Mouse (Mus musculus) C2C12 (cell line): Measurements from ENCODE around the gene Gm28043. TPM values are rescaled to one million over a fixed set of nuclear protein-coding genes. Genes with fewer than 3 reads are reported as not detected.

ENCODE experiments used
- H3K27me3 ChIP-seq: one replicate; pipeline ENCODE4 v1.6.1; 2011; ENCODE audit not compliant: control insufficient read depth, insufficient read depth, insufficient read length
- H3K36me3 ChIP-seq: one replicate; pipeline ENCODE4 v1.6.1; 2011; ENCODE audit not compliant: control insufficient read depth, insufficient read depth
- H3K4me3 ChIP-seq: one replicate; pipeline ENCODE4 v1.5.1; 2011; ENCODE audit warnings: mild to moderate bottlenecking, control low read depth; ENCODE audit not compliant: poor library complexity, insufficient read depth, severe bottlenecking
- H3K79me2 ChIP-seq: one replicate; pipeline ENCODE4 v1.6.1; 2011; ENCODE audit not compliant: control insufficient read depth, insufficient read depth
- H3K79me3 ChIP-seq: one replicate; pipeline ENCODE4 v1.6.1; 2011; ENCODE audit warnings: low read depth, control low read depth
- H3ac ChIP-seq: one replicate; pipeline ENCODE3; 2011; ENCODE audit warnings: low read depth; ENCODE audit not compliant: control insufficient read depth, insufficient read length
- CEBPB ChIP-seq: IDR thresholded peaks from one replicate; pipeline ENCODE4 v1.6.1; 2011; ENCODE audit warnings: low read depth, mild to moderate bottlenecking, control low read depth, moderate library complexity
- CTCF ChIP-seq: IDR thresholded peaks from one replicate; pipeline ENCODE4 v1.5.1; 2011; ENCODE audit not compliant: control insufficient read depth, insufficient read depth, insufficient read length
- FOSL1 ChIP-seq: IDR thresholded peaks from one replicate; pipeline ENCODE4 v1.8.0; 2011; ENCODE audit warnings: mild to moderate bottlenecking, low read length; ENCODE audit not compliant: poor library complexity, insufficient read depth, severe bottlenecking
- MAX ChIP-seq: IDR thresholded peaks from one replicate; pipeline ENCODE4 v1.6.1; 2011; ENCODE audit warnings: mild to moderate bottlenecking, control low read depth
- MYOD1 ChIP-seq: IDR thresholded peaks from one replicate; pipeline ENCODE4 v1.6.1; 2011; ENCODE audit warnings: low read depth; ENCODE audit not compliant: control insufficient read depth, insufficient read length
- MYOG ChIP-seq: IDR thresholded peaks from one replicate; pipeline ENCODE4 v1.6.1; 2011; ENCODE audit not compliant: control insufficient read depth, insufficient read length; ENCODE audit errors: extremely low read depth
- USF1 ChIP-seq: IDR thresholded peaks from one replicate; pipeline ENCODE4 v1.6.1; 2011; ENCODE audit warnings: low read depth, mild to moderate bottlenecking, control low read depth, moderate library complexity
- polyA plus RNA-seq: library from polyadenylated mRNA; unstranded; fragments of >200 nt; fragmentation: generic; extraction: Trizol; gene quantifications from one replicate; pipeline ENCODE4 v1.2.1, GENCODE M21; 2012; ENCODE audit warnings: missing spikeins

The Gm28043 gene
- polyA plus RNA-seq, 1 experiment = 0.54 TPM

GRCm38 (mm10) chr17:29668051-29668986 is 53.6 kb downstream of the Gm28043 start:
- Histone ChIP-seq H3K79me2 (peaks cover 62% of the 10 kb centered on the region), H3K4me3 (no peak overlapping the region), H3ac (no peak overlapping the region), H3K27me3 (no peaks in the 10 kb centered on the region), H3K79me3 (peaks cover 18% of the 10 kb centered on the region), H3K36me3 (peaks cover 50% of the 10 kb centered on the region)
- TF ChIP-seq CTCF (no peak), CEBPB (no peak), USF1 (no peak), MAX (no peak), FOSL1 (no peak), MYOD1 (no peak), MYOG (no peak)

GRCm38 (mm10) chr17:29669030-29669429 is 54.4 kb downstream of the Gm28043 start:
- Histone ChIP-seq H3K4me3 (no peak overlapping the region), H3K79me3 (peaks cover 18% of the 10 kb centered on the region), H3ac (no peak overlapping the region), H3K36me3 (peaks cover 47% of the 10 kb centered on the region), H3K79me2 (peaks cover 56% of the 10 kb centered on the region), H3K27me3 (no peaks in the 10 kb centered on the region)
- TF ChIP-seq MYOD1 = no peak
- TF ChIP-seq MYOG = no peak
- no peak for TF ChIP-seq USF1
- TF ChIP-seq CEBPB = no peak
- TF ChIP-seq FOSL1 = no peak
- no peak for TF ChIP-seq MAX
- no peak for TF ChIP-seq CTCF

GRCm38 (mm10) chr17:29669936-29670335 is 55.3 kb downstream of the Gm28043 start:
- Histone ChIP-seq H3K36me3 (peaks cover 44% of the 10 kb centered on the region), H3K79me2 (peaks cover 49% of the 10 kb centered on the region), H3K79me3 (peaks cover 18% of the 10 kb centered on the region), H3ac (no peak overlapping the region), H3K4me3 (no peak overlapping the region), H3K27me3 (no peaks in the 10 kb centered on the region)
- no peak for TF ChIP-seq CTCF
- peak; percentile 28 for TF ChIP-seq MYOD1

GRCm38 (mm10) chr17:29671021-29671420 is 56.3 kb downstream of the Gm28043 start:
- Histone ChIP-seq H3K79me3 (peaks cover 18% of the 10 kb centered on the region), H3K36me3 (peaks cover 48% of the 10 kb centered on the region), H3K79me2 (peaks cover 43% of the 10 kb centered on the region), H3K4me3 (no peak overlapping the region), H3K27me3 (no peaks in the 10 kb centered on the region), H3ac (no peak overlapping the region)
- TF ChIP-seq MYOD1 = no peak
- TF ChIP-seq CTCF = no peak
- TF ChIP-seq MAX = no peak
- no peak for TF ChIP-seq FOSL1
- no peak for TF ChIP-seq USF1

- Histone ChIP-seq H3K79me2 (peaks cover 37% of the 10 kb centered on the region), H3K79me3 (peaks cover 11% of the 10 kb centered on the region), H3ac (no peak overlapping the region), H3K4me3 (no peak overlapping the region), H3K27me3 (no peaks in the 10 kb centered on the region), H3K36me3 (peaks cover 57% of the 10 kb centered on the region)
- no peak for TF ChIP-seq CEBPB
- no peak for TF ChIP-seq USF1
- TF ChIP-seq MYOD1 = no peak
- TF ChIP-seq MAX = no peak
- TF ChIP-seq FOSL1 = no peak
- TF ChIP-seq CTCF = no peak
- no peak for TF ChIP-seq MYOG
These were observed 58.6 kb downstream of the Gm28043 start for GRCm38 (mm10) chr17:29673325-29673724.

GRCm38 (mm10) chr17:29678526-29678925 is 63.9 kb downstream of the Gm28043 start:
- Histone ChIP-seq H3K79me2 (no peaks in the 10 kb centered on the region), H3K79me3 (no peaks in the 10 kb centered on the region), H3K4me3 (no peak overlapping the region), H3K36me3 (peaks cover 81% of the 10 kb centered on the region), H3ac (no peak overlapping the region), H3K27me3 (no peaks in the 10 kb centered on the region)
- TF ChIP-seq MAX = no peak
- no peak for TF ChIP-seq CEBPB
- no peak for TF ChIP-seq FOSL1
- no peak for TF ChIP-seq CTCF
- no peak for TF ChIP-seq MYOD1
- no peak for TF ChIP-seq MYOG
- no peak for TF ChIP-seq USF1
